Mouse (Mus musculus) frontal cortex, postnatal 25 days (tissue): ENCODE results near the gene Gm11027.
"Not testable (repeated sequence)": the region's sequence is repeated elsewhere in the genome, so short reads cannot be mapped to it uniquely, and the experiment has no call there.

Experiments
- DNase-seq, 2 experiments: peaks; one replicate each; pipeline ENCODE4 v3.0.0; 2022; ENCODE audit warnings: low spot score in 2 of 2

Gene Gm11027

GRCm38 (mm10) chr12:116275086-116275485 lies at the start of gene Gm11027:
TSS of gene Gm11027 (plus strand) at chr12:116275386.
- DNase-seq: not testable (repeated sequence)

- no peak for DNase-seq
Measured at GRCm38 (mm10) chr12:116226289-116227057, 48.7 kb upstream of the Gm11027 start.

- DNase-seq: no peak
Measured at GRCm38 (mm10) chr12:116229451-116229850, 45.7 kb upstream of the Gm11027 start.

GRCm38 (mm10) chr12:116231612-116232011 lies 43.6 kb upstream of the Gm11027 start:
- no peak for DNase-seq

- DNase-seq: no peak
Measured at GRCm38 (mm10) chr12:116232061-116232460, 43.1 kb upstream of the Gm11027 start.

- no peak for DNase-seq
Measured at GRCm38 (mm10) chr12:116235356-116235755, 39.8 kb upstream of the Gm11027 start.

- DNase-seq: no peak
Measured at GRCm38 (mm10) chr12:116236658-116237057, 38.5 kb upstream of the Gm11027 start.

- DNase-seq: no peak
Measured at GRCm38 (mm10) chr12:116238370-116238769, 36.8 kb upstream of the Gm11027 start.

GRCm38 (mm10) chr12:116238803-116239202 lies 36.4 kb upstream of the Gm11027 start:
- no peak for DNase-seq

- DNase-seq: no peak
Measured at GRCm38 (mm10) chr12:116244601-116245000, 30.6 kb upstream of the Gm11027 start.

GRCm38 (mm10) chr12:116254652-116255051 lies 20.5 kb upstream of the Gm11027 start:
- no peak for DNase-seq

- DNase-seq: no peak
Measured at GRCm38 (mm10) chr12:116255636-116256035, 19.6 kb upstream of the Gm11027 start.

- DNase-seq: no peak
Measured at GRCm38 (mm10) chr12:116258321-116258720, 16.9 kb upstream of the Gm11027 start.

- DNase-seq: peak; percentile 77 to 80
Measured at GRCm38 (mm10) chr12:116262555-116263341, 12.4 kb upstream of the Gm11027 start, which contains the start of gene Wdr60. TSS of gene Wdr60 (minus strand) at chr12:116263022.

- DNase-seq: no peak
Measured at GRCm38 (mm10) chr12:116264756-116265155, 10.4 kb upstream of the Gm11027 start.

GRCm38 (mm10) chr12:116265275-116265674 lies 9.9 kb upstream of the Gm11027 start:
- DNase-seq: no peak

GRCm38 (mm10) chr12:116269450-116269849 lies 5.7 kb upstream of the Gm11027 start:
- no peak for DNase-seq

GRCm38 (mm10) chr12:116270538-116270937 lies 4.6 kb upstream of the Gm11027 start:
- no peak for DNase-seq

GRCm38 (mm10) chr12:116271071-116271470 lies 4.1 kb upstream of the Gm11027 start:
- DNase-seq: no peak

- DNase-seq: no peak
Measured at GRCm38 (mm10) chr12:116273733-116274132, 1.5 kb upstream of the Gm11027 start.

- DNase-seq: no peak
Measured at GRCm38 (mm10) chr12:116275631-116276030, 445 bp downstream of the Gm11027 start.

GRCm38 (mm10) chr12:116276961-116277360 lies 1.8 kb downstream of the Gm11027 start:
- DNase-seq: no peak

- no peak for DNase-seq
Measured at GRCm38 (mm10) chr12:116278541-116278940, 3.4 kb downstream of the Gm11027 start.
